Mouse (Mus musculus) ES-E14 (cell line): ENCODE measurements around the gene Smdt1.

Source experiments
- HCFC1 ChIP-seq: IDR thresholded peaks from 2 replicates; pipeline ENCODE4 v1.6.1; 2012; ENCODE audit warnings: low read length, inconsistent platforms, borderline replicate concordance; ENCODE audit not compliant: insufficient read depth
- MAFK ChIP-seq: IDR thresholded peaks from 2 replicates; pipeline ENCODE4 v1.6.1; 2014; ENCODE audit warnings: mild to moderate bottlenecking, low read depth, low read length, inconsistent platforms; ENCODE audit not compliant: insufficient read depth
- ZC3H11A ChIP-seq: IDR thresholded peaks from 2 replicates; pipeline ENCODE4 v1.6.1; 2012; ENCODE audit warnings: low read depth, mild to moderate bottlenecking, inconsistent platforms, low read length, borderline replicate concordance

- no peak for TF ChIP-seq HCFC1
- TF ChIP-seq ZC3H11A, result no peak
- no peak for TF ChIP-seq MAFK
These were observed 8.5 kb downstream of the Smdt1 start for GRCm38 (mm10) chr15:82347303-82347676.
